Mouse (Mus musculus): ENCODE data around the gene Nek7. TPM values are rescaled to one million over a fixed set of nuclear protein-coding genes. Genes with fewer than 3 reads are reported as not detected.

Gene Nek7
- 127 TPM for polyA plus RNA-seq (2017; shearing (Covaris generic))

DNA sequence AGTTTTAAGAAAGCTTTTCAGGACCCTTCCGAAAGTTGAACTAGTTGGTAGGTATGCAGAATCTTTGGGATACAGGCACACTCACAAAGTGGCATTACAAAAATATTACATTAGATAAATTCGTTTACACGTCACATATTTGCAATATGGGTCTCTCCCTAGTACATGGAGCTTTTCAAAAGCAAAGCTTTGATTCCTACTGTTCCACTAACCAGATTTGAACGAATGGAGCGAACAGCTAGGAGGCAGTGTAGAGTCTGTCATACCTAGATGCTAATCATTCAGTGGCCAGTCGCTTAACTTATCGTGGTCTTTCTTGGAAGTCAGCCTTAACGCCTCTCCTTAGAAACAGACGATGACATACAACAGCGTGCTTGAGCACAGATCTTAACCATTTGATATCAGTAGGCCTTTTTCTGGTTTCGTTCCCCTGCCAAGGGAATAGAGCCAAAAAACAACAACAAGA is at the start of gene Nek7:
Gene Nek7 (minus strand): TSS at position 146 of the 466 bp plus-strand sequence.

Other genes with a start within 250 kb of the Nek7 start
- gene Lhx9, start 228.4 kb upstream of the Nek7 start, polyA plus RNA-seq (2017; shearing (Covaris generic)) = 0.07 TPM
- gene 2310009B15Rik, start 236.7 kb upstream of the Nek7 start, polyA plus RNA-seq (2017; shearing (Covaris generic)) = 19.2 TPM